ENCODE assay signal across 29 mouse cellular contexts in the genomic region with DNA sequence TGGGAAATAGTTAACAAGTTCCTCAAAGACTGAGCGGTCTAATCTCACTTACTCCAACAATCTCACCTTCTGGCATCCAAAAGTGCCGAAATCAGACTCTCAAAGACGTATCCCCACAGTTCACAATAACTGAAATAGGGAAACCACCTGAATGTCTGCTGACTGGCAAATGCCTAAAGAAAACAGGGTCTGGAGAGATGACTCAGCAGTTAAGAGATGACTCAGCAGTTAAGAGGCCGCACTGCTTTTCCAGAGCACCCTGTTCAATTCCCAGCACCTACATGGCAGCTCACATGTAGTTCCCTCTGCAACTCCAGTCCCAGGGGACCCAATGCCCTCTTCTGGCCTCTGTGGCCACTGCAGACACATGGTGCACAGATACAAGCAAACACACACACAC. TPM values are rescaled to one million over a fixed set of nuclear protein-coding genes. Genes with fewer than 3 reads are reported as not detected.
DNase-seq lines count a peak whose midpoint lies in the region; ATAC-seq and TF ChIP-seq lines count a peak whose summit lies in the region.
"Had no signal": no experiment of that assay in that cellular context is flagged by ENCODE, and none has a peak within 500 bp of the region (broad histone marks: within the 10 kb centered on the region; RNA-seq: fewer than 3 reads in every experiment).

No protein-coding gene starts in this region.

- peaks cover 0 to 2% of the 10 kb centered on the region in 2 experiments; a peak in 1 of 4 replicates for H3K36me3 ChIP-seq in MEL (ENCODE audit: control insufficient read depth in 1 of 2, insufficient read depth in 2 of 2, low read length in 2 of 2)
- H3K36me3 ChIP-seq in midbrain, embryonic 10.5 days, result no peaks in the 10 kb centered on the region
- H3K36me3 ChIP-seq in forebrain, embryonic 12.5 days (replicated peaks), result no peaks in the 10 kb centered on the region
- H3K36me3 ChIP-seq: embryonic facial prominence, embryonic 12.5 days; G1E; intestine, embryonic 15.5 days; limb, embryonic 10.5 days; liver, embryonic 15.5 days; lung, embryonic 15.5 days; neural tube, embryonic 13.5 days had no signal

- ATAC-seq in forebrain, embryonic 12.5 days (ENCODE audit: low FRiP score), result no peak
- ATAC-seq: intestine, embryonic 15.5 days; midbrain, embryonic 16.5 days had no signal

- WGBS in midbrain, embryonic 10.5 days, result 96% methylated on average over 4 of the region's 4 CpGs
- WGBS in forebrain, embryonic 12.5 days, result 92% methylated on average over 4 of the region's 4 CpGs

- H3K4me3 ChIP-seq in MEL (ENCODE audit: control insufficient read depth in 1 of 2, insufficient read depth in 1 of 2, low read depth in 2 of 2, low read length in 2 of 2), result no peak overlapping the region
- no peak overlapping the region for H3K4me3 ChIP-seq in midbrain, embryonic 10.5 days
- H3K4me3 ChIP-seq in forebrain, embryonic 12.5 days (replicated peaks), result no peak overlapping the region
- H3K4me3 ChIP-seq: embryonic facial prominence, embryonic 12.5 days; intestine, embryonic 15.5 days; limb, embryonic 10.5 days; liver, embryonic 15.5 days; lung, embryonic 15.5 days; myocyte; neural tube, embryonic 13.5 days had no signal

- no peak overlapping the region for H3K4me2 ChIP-seq in forebrain, embryonic 12.5 days
- H3K4me2 ChIP-seq: embryonic facial prominence, embryonic 12.5 days; hindbrain, embryonic 14.5 days; intestine, embryonic 15.5 days; liver, embryonic 15.5 days; lung, embryonic 15.5 days; neural tube, embryonic 13.5 days had no signal

- H3K79me2 ChIP-seq in MEL (ENCODE audit: control insufficient read depth, insufficient read depth, low read length, poor library complexity), result no peaks in the 10 kb centered on the region

- H3K9ac ChIP-seq in MEL (ENCODE audit: control insufficient read depth, low read depth, low read length, poor library complexity, severe bottlenecking), result no peak overlapping the region
- no peak overlapping the region for H3K9ac ChIP-seq in forebrain, embryonic 12.5 days
- H3K9ac ChIP-seq: embryonic facial prominence, embryonic 12.5 days; hindbrain, embryonic 14.5 days; intestine, embryonic 15.5 days; liver, embryonic 15.5 days; lung, embryonic 15.5 days; neural tube, embryonic 13.5 days had no signal

- no peak for TF ChIP-seq POLR2A in MEL (IDR thresholded peaks at IDR 0.05; ENCODE audit: control insufficient read depth in 1 of 2, insufficient read depth in 1 of 2, low read depth in 1 of 2, low read length in 2 of 2, poor library complexity in 1 of 2)

- TF ChIP-seq EP300 in MEL (IDR thresholded peaks at IDR 0.05; ENCODE audit: low read depth in 1 of 2, low read length in 2 of 2), result no peak

- peak; percentile 14 for DNase-seq in CD4-positive, CD25-positive, alpha-beta regulatory T cell, adult 2 months (ENCODE audit: low read depth, low spot score)
- peak; percentile 34 for DNase-seq in MEL (ENCODE audit: low read depth, low spot score)
- peak; percentile 9 for DNase-seq in c-Kit-negative CD71-positive TER-119-positive erythroid progenitor cells, embryonic 14.5 days (ENCODE audit: low read depth, low spot score)
- no peak for DNase-seq in midbrain, embryonic 10.5 days (ENCODE audit: low spot score)
- no peak for DNase-seq in kidney, postnatal 25 days
- no peak for DNase-seq in lung, postnatal 36 days
- DNase-seq: adrenal gland, postnatal 25 days; cerebellum, adult 11-12 months; cerebellum, postnatal 10 days; gastrocnemius, postnatal 36 days; heart, postnatal 4 days; kidney, postnatal 36 days; layer of hippocampus, adult 9-11 months; liver; lung, postnatal 4 days; thymus, adult 18-20 months; thymus, postnatal 36 days had no signal

- TF ChIP-seq CTCF in MEL (IDR thresholded peaks at IDR 0.05 in 2 of 3, conservative IDR thresholded peaks at IDR 0.05 in 1 of 3; ENCODE audit: control insufficient read depth in 1 of 3, insufficient read depth in 1 of 3, low read depth in 2 of 3, low read length in 3 of 3, poor library complexity in 1 of 3, severe bottlenecking in 1 of 3), result no peak; a peak in 1 of 6 replicates

- H3K9me3 ChIP-seq in MEL (replicated peaks; ENCODE audit: insufficient read depth, low read length), result no peaks in the 10 kb centered on the region
- no peaks in the 10 kb centered on the region for H3K9me3 ChIP-seq in midbrain, embryonic 10.5 days (replicated peaks)
- H3K9me3 ChIP-seq in forebrain, embryonic 12.5 days, result no peaks in the 10 kb centered on the region
- H3K9me3 ChIP-seq: embryonic facial prominence, embryonic 12.5 days; G1E; intestine, embryonic 15.5 days; limb, embryonic 10.5 days; liver, embryonic 15.5 days; lung, embryonic 15.5 days; neural tube, embryonic 13.5 days had no signal

- no peak overlapping the region for H3K27ac ChIP-seq in MEL (ENCODE audit: control insufficient read depth, low read depth, low read length)
- H3K27ac ChIP-seq in midbrain, embryonic 10.5 days (replicated peaks), result no peak overlapping the region
- H3K27ac ChIP-seq in forebrain, embryonic 12.5 days, result no peak overlapping the region
- H3K27ac ChIP-seq: embryonic facial prominence, embryonic 12.5 days; hindbrain, embryonic 14.5 days; intestine, embryonic 15.5 days; limb, embryonic 10.5 days; liver, embryonic 15.5 days; lung, embryonic 15.5 days; neural tube, embryonic 13.5 days had no signal

- no peaks in the 10 kb centered on the region for H3K4me1 ChIP-seq in MEL (ENCODE audit: control insufficient read depth in 1 of 2, insufficient read depth in 2 of 2, low read length in 2 of 2)
- no peaks in the 10 kb centered on the region for H3K4me1 ChIP-seq in midbrain, embryonic 10.5 days
- no peaks in the 10 kb centered on the region for H3K4me1 ChIP-seq in forebrain, embryonic 12.5 days
- H3K4me1 ChIP-seq: embryonic facial prominence, embryonic 12.5 days; intestine, embryonic 15.5 days; limb, embryonic 10.5 days; liver, embryonic 15.5 days; lung, embryonic 15.5 days; neural tube, embryonic 13.5 days had no signal

- no peak for TF ChIP-seq RAD21 in MEL (IDR thresholded peaks at IDR 0.05; ENCODE audit: low read depth, low read length)

- H3K27me3 ChIP-seq in MEL (ENCODE audit: control insufficient read depth in 1 of 2, insufficient read depth in 2 of 2, low read length in 2 of 2), result no peaks in the 10 kb centered on the region
- H3K27me3 ChIP-seq in midbrain, embryonic 10.5 days (ENCODE audit: low read depth, poor library complexity, severe bottlenecking), result no peaks in the 10 kb centered on the region
- no peaks in the 10 kb centered on the region for H3K27me3 ChIP-seq in forebrain, embryonic 12.5 days
- H3K27me3 ChIP-seq: embryonic facial prominence, embryonic 12.5 days; intestine, embryonic 15.5 days; liver, embryonic 15.5 days; lung, embryonic 15.5 days; neural tube, embryonic 13.5 days had no signal

TF ChIP-seq in MEL, 35 proteins besides CTCF, POLR2A, EP300 and RAD21:
- peak; percentile 53; the same call in 1 of the 2 replicates for TF ChIP-seq MAFK (IDR thresholded peaks at IDR 0.05; ENCODE audit: borderline replicate concordance, low read depth, low read length)
- no peak for TF ChIP-seq RCOR1 (IDR thresholded peaks at IDR 0.05; ENCODE audit: low read depth, low read length)

RNA-seq across cellular contexts. Expression of a gene that starts 13.9 kb away (rescaled TPM):
- 2.6 and 4.5 TPM in 2 replicates for total RNA-seq in MEL (2012; rRNA removed)
- 1 to 10 TPM in 1 of 2 experiments, not detected in 1; 4.1 TPM for polyA plus RNA-seq in MEL (2012; ENCODE audit: insufficient read depth in 1 of 2, insufficient read length in 2 of 2, low read depth in 1 of 2, low replicate concordance in 2 of 2, missing spikeins in 1 of 2)
- polyA plus RNA-seq in midbrain, embryonic 10.5 days (2016; fragmentation: Nextera tagmentation; extraction: Ambion mirVana), result 0.15 TPM in 1 of 2 replicates, not detected in the other
- 0.27 TPM in 1 of 2 replicates, not detected in the other for polyA plus RNA-seq in forebrain, embryonic 12.5 days (2016; fragmentation: Nextera tagmentation; extraction: Ambion mirVana)
- total RNA-seq: gastrocnemius, postnatal 36 days had no signal
- polyA plus RNA-seq: embryonic facial prominence, embryonic 12.5 days; forebrain, embryonic 11.5 days; G1E; hindbrain, embryonic 14.5 days; limb, embryonic 10.5 days; midbrain, embryonic 16.5 days; neural tube, embryonic 13.5 days had no signal

RNA-seq across cellular contexts. Expression of a gene that starts 29.3 kb away (rescaled TPM):
- total RNA-seq in MEL (2012; rRNA removed), result 7.6 and 8.0 TPM in 2 replicates
- 10 to 100 TPM in 1 of 2 experiments, not detected in 1; 15.5 TPM for polyA plus RNA-seq in MEL (2012; ENCODE audit: insufficient read depth in 1 of 2, insufficient read length in 2 of 2, low read depth in 1 of 2, low replicate concordance in 2 of 2, missing spikeins in 1 of 2)
- 14.5 and 17.1 TPM in 2 replicates for polyA plus RNA-seq in midbrain, embryonic 10.5 days (2016; fragmentation: Nextera tagmentation; extraction: Ambion mirVana)
- 47.1 and 47.6 TPM in 2 replicates for polyA plus RNA-seq in forebrain, embryonic 12.5 days (2016; fragmentation: Nextera tagmentation; extraction: Ambion mirVana)

Comparison
In these comparisons a context has a peak if more than half of its experiments do, and no peak if none do; other contexts are left out.
1. DNase-seq: peak in CD4-positive, CD25-positive, alpha-beta regulatory T cell, adult 2 months (single experiment), MEL (single experiment) and c-Kit-negative CD71-positive TER-119-positive erythroid progenitor cells, embryonic 14.5 days (single experiment); none in midbrain, embryonic 10.5 days (single experiment), kidney, postnatal 25 days (0 of 2) and lung, postnatal 36 days (single experiment).